Mouse (Mus musculus) thymus, adult 2 months (tissue): ENCODE results near the gene Tbc1d20.

Source experiments
- CTCF ChIP-seq: fragments of 200-500 bp; IDR thresholded peaks from 2 replicates; pipeline ENCODE4 v1.5.1; 2012; ENCODE audit warnings: mild to moderate bottlenecking, control low read depth, low read length, moderate library complexity, borderline replicate concordance; ENCODE audit not compliant: control insufficient read depth, poor library complexity, insufficient read depth; ENCODE audit errors: extremely low read depth
- POLR2A ChIP-seq: fragments of 200-500 bp; IDR thresholded peaks from 2 replicates; pipeline ENCODE4 v1.6.1; 2012; ENCODE audit warnings: mild to moderate bottlenecking, low read length, control low read depth, moderate library complexity; ENCODE audit not compliant: control insufficient read depth, poor library complexity, insufficient read depth; ENCODE audit errors: extremely low read depth

DNA sequence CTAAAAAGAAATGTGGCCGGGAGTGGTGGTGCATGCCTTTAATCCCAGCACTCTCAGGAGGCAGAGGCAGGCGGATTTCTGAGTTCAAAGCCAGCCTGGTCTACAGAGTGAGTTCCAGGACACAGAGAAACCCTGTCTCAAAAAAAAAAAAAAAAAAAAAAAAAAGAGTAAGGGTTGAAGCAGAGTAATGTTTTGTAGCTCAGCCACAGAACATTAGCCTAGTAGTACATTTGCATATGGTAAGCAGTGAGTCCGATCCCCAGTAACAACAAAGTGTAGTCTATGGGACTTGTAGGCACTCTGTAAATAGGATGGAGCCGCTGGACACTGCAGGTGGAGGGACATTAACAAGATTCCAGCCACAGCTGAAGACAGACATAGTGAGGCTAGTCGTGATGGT lies 51.3 kb downstream of the Tbc1d20 start:
- no peak for TF ChIP-seq POLR2A
- no peak for TF ChIP-seq CTCF
